Comparison of ENCODE assay signal across 8 mouse cellular contexts in the genomic region with DNA sequence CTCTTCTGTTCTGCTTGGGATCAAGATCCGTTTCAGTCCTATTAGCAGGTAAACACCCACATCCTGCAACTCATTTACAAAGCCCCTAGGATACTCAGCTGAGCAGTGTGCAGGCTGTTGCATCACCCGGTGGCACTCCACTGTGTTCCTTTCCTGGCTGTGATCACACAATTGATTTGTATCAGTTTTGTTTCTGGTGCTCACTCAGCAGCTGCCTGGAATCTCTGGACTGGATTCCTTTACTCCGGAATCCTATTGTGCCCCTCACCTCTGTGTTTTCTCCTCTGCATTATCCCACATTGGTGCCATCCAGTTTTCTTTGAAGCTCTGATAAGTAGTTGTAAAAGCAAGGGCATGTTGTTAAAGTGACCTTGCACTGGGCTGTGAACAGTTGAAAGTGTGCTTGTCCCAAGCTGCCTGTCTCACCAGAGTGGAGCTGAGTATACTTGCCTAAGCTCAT.
A peak's percentile ranks its signal among the peaks of the same experiment; 100 is the strongest.
DNase-seq lines count a peak whose midpoint lies in the region; ATAC-seq and TF ChIP-seq lines count a peak whose summit lies in the region.

No protein-coding gene starts in this region.

- H3K4me1 ChIP-seq in hindbrain, embryonic 10.5 days (replicated peaks), result peaks cover 44% of the 10 kb centered on the region

- H3K27me3 ChIP-seq in hindbrain, embryonic 10.5 days (ENCODE audit: insufficient read depth, poor library complexity, severe bottlenecking), result no peaks in the 10 kb centered on the region

- H3K36me3 ChIP-seq in hindbrain, embryonic 10.5 days, result no peaks in the 10 kb centered on the region

- DNase-seq in frontal cortex, adult 2 months (ENCODE audit: extremely low spot score in 1 of 2, low spot score in 1 of 2), result no peak
- DNase-seq in adrenal gland, postnatal 10 days, result peak; percentile 60
- DNase-seq in hindbrain, embryonic 10.5 days (ENCODE audit: low spot score), result peak; percentile 37
- peak; percentile 60 for DNase-seq in lung, postnatal 36 days
- no peak for DNase-seq in left cerebral cortex, adult 2 months (ENCODE audit: extremely low spot score in 1 of 2, low spot score in 2 of 2)
- DNase-seq in cerebellum, adult 9-11 months, result no peak
- DNase-seq in thymus, postnatal 14 days, result no peak

- peaks cover 6% of the 10 kb centered on the region; the same call in 1 of the 2 replicates for H3K9me3 ChIP-seq in hindbrain, embryonic 10.5 days

- H3K27ac ChIP-seq in hindbrain, embryonic 10.5 days, result peak overlapping the region; percentile 64
- no peak overlapping the region for H3K27ac ChIP-seq in left cerebral cortex, adult 2 months

- H3K4me3 ChIP-seq in hindbrain, embryonic 10.5 days, result peak overlapping the region; percentile 23
- H3K4me3 ChIP-seq in left cerebral cortex, adult 2 months, result no peak overlapping the region

- 2% methylated on average over 3 of the region's 3 CpGs for WGBS in hindbrain, embryonic 10.5 days

- 0 out of 2 replicates have a peak, but pooled peaks have one; percentile 16 for ATAC-seq in frontal cortex, adult (ENCODE audit: low TSS enrichment)

- intact Hi-C loops in left cerebral cortex, adult 2 months (cut with DNase I), result loop anchor here (5.0 kb wide), 2 partner anchors 41 to 96 kb away; no protein-coding TSS in a partner anchor

- no peak for TF ChIP-seq CTCF in left cerebral cortex, adult 2 months (IDR thresholded peaks at IDR 0.05)

Comparison
In these comparisons a context has a peak if more than half of its experiments do, and no peak if none do; other contexts are left out.
1. DNase-seq: peak in adrenal gland, postnatal 10 days (single experiment), hindbrain, embryonic 10.5 days (single experiment) and lung, postnatal 36 days (single experiment); none in frontal cortex, adult 2 months (0 of 2), left cerebral cortex, adult 2 months (0 of 2), cerebellum, adult 9-11 months (single experiment) and thymus, postnatal 14 days (single experiment).